Mouse (Mus musculus): ENCODE data around the gene Cacna2d3. TPM values are rescaled to one million over a fixed set of nuclear protein-coding genes. Genes with fewer than 3 reads are reported as not detected.

The Cacna2d3 gene
- polyA plus RNA-seq, 1 experiment = not detected

DNA sequence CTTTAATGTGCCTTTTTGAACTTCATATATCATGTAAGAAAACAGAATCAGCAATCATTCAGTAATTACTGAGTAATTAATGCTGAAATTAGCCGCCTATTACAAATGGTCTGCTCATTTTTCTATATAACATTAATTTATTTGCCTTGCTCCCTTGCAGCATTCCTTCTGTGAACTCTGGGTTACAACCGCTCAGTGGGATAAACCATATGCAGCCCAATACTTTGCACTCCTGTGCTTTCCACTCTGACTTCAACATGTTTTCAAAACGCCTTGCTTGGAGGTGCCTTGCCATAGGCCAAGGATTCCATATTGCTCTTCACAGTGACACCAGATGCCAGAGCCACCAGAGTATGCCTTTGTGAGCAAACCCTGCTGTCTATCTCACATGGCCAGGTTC, 546.9 kb downstream of the Cacna2d3 start:
- no peaks in the 10 kb centered on the region for H3K36me3 ChIP-seq (replicated peaks; ENCODE audit: low read length)
- peaks cover 32% of the 10 kb centered on the region for H3K9me3 ChIP-seq
- H3K4me3 ChIP-seq (replicated peaks) = no peak overlapping the region
- TF ChIP-seq FLI1 (IDR thresholded peaks at IDR 0.05; ENCODE audit: low read length) (no peak), GATA1 (IDR thresholded peaks at IDR 0.05; ENCODE audit: borderline replicate concordance, low read length) (no peak)
- H3K27me3 ChIP-seq (replicated peaks) = no peaks in the 10 kb centered on the region
- H3K4me1 ChIP-seq = no peaks in the 10 kb centered on the region

DNA sequence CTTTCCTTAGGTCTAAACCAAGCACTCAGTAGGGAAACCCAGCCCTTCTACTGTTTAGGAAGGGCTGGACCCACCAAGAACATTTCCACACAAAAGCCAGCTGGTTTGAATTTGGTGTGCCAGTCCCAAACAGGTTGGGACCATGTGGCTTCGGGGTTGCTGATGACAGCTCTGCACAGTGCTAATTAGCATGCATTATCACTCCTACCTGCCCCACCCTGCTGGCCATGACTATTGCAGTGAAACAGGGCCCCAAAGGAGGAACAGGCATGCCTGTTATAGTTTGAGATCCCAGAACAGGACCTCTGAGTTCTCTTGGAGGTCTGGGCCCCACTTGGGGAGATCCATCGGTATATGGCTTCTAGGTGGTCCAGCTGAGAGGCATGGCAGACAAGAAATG, 549.5 kb downstream of the Cacna2d3 start:
- Histone ChIP-seq H3K9me3 (peaks cover 17% of the 10 kb centered on the region), H3K4me1 (no peaks in the 10 kb centered on the region), H3K36me3 (replicated peaks; ENCODE audit: low read length) (no peaks in the 10 kb centered on the region), H3K27me3 (replicated peaks) (no peaks in the 10 kb centered on the region), H3K4me3 (replicated peaks) (no peak overlapping the region)
- TF ChIP-seq FLI1 (IDR thresholded peaks at IDR 0.05; ENCODE audit: low read length) = no peak
- no peak for TF ChIP-seq GATA1 (IDR thresholded peaks at IDR 0.05; ENCODE audit: borderline replicate concordance, low read length)

DNA sequence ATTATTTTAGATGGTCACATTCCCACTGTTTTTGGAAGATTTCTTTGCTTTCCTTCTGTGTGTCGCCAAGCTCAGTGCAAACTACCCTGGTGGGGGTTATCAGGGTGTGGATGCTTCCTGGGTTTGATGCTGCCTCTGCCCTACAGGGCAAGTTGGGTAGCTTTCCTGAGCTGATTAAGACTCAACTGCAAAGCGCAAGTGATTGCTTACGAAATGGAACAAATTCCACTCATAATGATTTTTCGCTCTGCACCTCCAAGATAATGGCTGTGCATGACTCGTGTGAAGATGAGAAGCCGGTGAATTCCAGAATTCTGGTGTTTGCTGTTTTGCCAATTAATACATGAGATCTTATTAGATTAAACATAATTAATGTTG, 557.0 kb downstream of the Cacna2d3 start:
- Histone ChIP-seq H3K9me3 (0 out of 2 replicates have a peak, but pooled peaks cover 7% of the 10 kb centered on the region), H3K36me3 (replicated peaks; ENCODE audit: low read length) (no peaks in the 10 kb centered on the region), H3K27me3 (replicated peaks) (no peaks in the 10 kb centered on the region), H3K4me3 (replicated peaks) (no peak overlapping the region), H3K4me1 (no peaks in the 10 kb centered on the region)
- TF ChIP-seq GATA1 (IDR thresholded peaks at IDR 0.05; ENCODE audit: borderline replicate concordance, low read length) = no peak
- TF ChIP-seq FLI1 (IDR thresholded peaks at IDR 0.05; ENCODE audit: low read length) = no peak

DNA sequence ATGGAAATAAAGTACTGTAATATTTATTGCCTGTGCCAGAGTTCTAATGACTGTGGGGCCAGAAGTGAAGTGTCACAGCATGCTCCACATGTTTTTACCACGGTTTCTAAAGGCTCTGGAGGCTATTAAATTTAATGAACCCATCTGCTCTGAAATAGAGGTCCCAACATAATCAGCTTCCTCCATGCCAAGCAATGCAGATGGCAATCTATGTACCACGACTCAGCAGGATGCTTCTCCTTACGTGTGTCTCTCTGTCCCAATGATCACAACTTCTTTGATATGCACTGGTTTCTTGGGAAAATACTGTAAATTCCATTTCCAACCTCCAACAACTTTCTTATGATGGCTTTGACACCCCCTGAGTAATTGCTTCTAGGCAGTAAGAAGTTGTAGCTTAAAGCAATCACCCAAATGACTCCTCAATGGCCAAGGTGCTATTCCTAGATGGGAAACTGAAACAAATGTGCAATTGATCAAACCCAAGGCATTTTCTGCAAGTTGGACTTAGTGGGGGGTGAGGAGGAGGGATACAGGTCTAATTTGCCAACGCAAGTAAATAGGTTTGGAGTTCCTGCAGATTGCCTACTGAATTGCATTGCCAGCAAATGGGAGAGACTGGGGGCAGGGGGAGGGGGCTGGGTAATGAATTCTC, 557.5 kb downstream of the Cacna2d3 start:
- no peak overlapping the region for H3K4me3 ChIP-seq (replicated peaks)
- no peak for TF ChIP-seq FLI1 (IDR thresholded peaks at IDR 0.05; ENCODE audit: low read length)
- no peak for TF ChIP-seq GATA1 (IDR thresholded peaks at IDR 0.05; ENCODE audit: borderline replicate concordance, low read length)
- H3K27me3 ChIP-seq (replicated peaks) = no peaks in the 10 kb centered on the region
- H3K4me1 ChIP-seq = no peaks in the 10 kb centered on the region
- peaks cover 12% of the 10 kb centered on the region; the same call in 1 of the 2 replicates for H3K9me3 ChIP-seq
- no peaks in the 10 kb centered on the region for H3K36me3 ChIP-seq (replicated peaks; ENCODE audit: low read length)

DNA sequence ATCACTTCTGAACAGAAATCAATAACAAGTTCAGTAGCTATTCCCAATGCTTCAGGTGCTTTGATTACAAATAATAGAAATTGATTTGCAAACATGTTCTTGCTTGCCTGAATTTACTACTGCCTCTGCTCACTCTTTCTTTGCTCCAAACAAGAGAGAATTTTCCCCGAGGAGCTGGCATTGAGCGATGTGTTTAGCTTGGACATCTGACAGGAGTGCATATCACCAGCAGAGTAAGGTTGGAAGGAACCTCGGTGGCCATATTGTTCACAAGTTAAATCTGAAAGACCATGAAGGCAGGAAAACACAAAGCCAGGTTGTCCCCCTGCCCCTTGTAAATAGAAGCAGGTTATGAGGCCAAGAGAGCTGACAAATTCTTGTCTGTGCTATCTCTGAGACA, 561.9 kb downstream of the Cacna2d3 start:
- Histone ChIP-seq H3K4me1 (no peaks in the 10 kb centered on the region), H3K9me3 (peaks cover 24% of the 10 kb centered on the region), H3K4me3 (replicated peaks) (no peak overlapping the region), H3K36me3 (replicated peaks; ENCODE audit: low read length) (no peaks in the 10 kb centered on the region), H3K27me3 (replicated peaks) (no peaks in the 10 kb centered on the region)
- no peak for TF ChIP-seq FLI1 (IDR thresholded peaks at IDR 0.05; ENCODE audit: low read length)
- no peak for TF ChIP-seq GATA1 (IDR thresholded peaks at IDR 0.05; ENCODE audit: borderline replicate concordance, low read length)

DNA sequence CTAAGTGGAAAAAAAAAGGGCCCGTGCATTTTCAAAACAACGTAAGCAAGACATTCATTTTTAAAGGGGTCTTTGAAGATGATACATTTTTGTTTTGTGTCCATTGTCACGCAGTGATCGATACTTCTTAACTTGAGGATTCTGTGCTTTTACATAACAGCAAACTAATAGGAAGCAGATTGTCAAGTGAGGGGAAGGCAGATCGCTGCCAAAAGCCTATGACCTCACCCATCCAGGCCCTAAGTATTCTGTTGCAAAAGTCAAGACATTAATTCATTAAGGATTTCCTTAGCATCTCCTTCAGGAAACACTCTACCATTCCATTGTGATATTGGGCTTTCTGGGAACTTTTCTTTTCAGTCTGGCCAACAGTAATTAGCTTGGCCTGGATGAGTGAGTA, 564.6 kb downstream of the Cacna2d3 start:
- Histone ChIP-seq H3K4me1 (no peaks in the 10 kb centered on the region), H3K4me3 (replicated peaks) (no peak overlapping the region), H3K36me3 (replicated peaks; ENCODE audit: low read length) (no peaks in the 10 kb centered on the region), H3K27me3 (replicated peaks) (no peaks in the 10 kb centered on the region), H3K9me3 (peaks cover 25% of the 10 kb centered on the region)
- no peak for TF ChIP-seq FLI1 (IDR thresholded peaks at IDR 0.05; ENCODE audit: low read length)
- TF ChIP-seq GATA1 (IDR thresholded peaks at IDR 0.05; ENCODE audit: borderline replicate concordance, low read length) = no peak

DNA sequence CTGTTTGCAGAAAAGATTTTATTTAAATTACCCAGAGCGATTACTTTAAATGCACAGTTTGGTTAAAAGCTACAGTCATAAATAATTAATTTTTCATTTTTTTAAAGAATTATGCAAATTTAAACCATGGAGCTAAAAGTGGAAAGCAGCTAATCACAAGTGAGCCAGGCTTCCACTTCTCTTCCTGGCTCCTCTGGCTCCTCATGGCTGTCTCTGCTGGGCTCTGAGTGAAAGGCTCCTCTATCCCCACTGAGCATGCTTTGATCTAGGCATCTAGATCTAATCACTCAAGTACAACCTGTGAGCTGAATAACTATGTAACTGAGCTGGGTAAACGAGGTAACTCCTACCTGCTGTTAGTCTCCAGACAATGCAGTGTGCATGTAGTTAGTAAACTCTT, 577.5 kb downstream of the Cacna2d3 start:
- Histone ChIP-seq H3K4me3 (replicated peaks) (no peak overlapping the region), H3K27me3 (replicated peaks) (no peaks in the 10 kb centered on the region), H3K4me1 (no peaks in the 10 kb centered on the region), H3K36me3 (replicated peaks; ENCODE audit: low read length) (no peaks in the 10 kb centered on the region), H3K9me3 (peaks cover 21% of the 10 kb centered on the region)
- TF ChIP-seq FLI1 (IDR thresholded peaks at IDR 0.05; ENCODE audit: low read length) = no peak
- no peak for TF ChIP-seq GATA1 (IDR thresholded peaks at IDR 0.05; ENCODE audit: borderline replicate concordance, low read length)

DNA sequence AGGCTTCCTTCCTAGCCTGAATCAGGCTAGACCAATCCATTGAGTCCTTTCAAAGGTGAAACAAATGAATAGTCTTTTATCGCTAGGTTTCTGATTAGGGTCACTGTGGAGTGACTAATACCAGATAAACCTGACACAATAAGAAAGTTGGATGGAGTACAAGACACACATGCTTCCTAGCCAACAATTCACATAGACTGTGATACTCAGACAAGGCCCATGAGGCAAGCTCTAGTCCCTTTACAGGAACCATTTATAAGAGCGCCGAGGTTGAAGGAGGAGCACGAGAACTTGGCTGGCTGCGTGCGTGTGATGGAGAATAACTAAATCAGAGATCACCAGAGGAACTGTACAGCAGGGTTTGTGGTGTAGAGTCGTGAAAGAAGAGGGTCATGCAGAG, 584.0 kb downstream of the Cacna2d3 start:
- no peaks in the 10 kb centered on the region for H3K27me3 ChIP-seq (replicated peaks)
- no peak for TF ChIP-seq FLI1 (IDR thresholded peaks at IDR 0.05; ENCODE audit: low read length)
- TF ChIP-seq GATA1 (IDR thresholded peaks at IDR 0.05; ENCODE audit: borderline replicate concordance, low read length) = no peak
- no peaks in the 10 kb centered on the region for H3K4me1 ChIP-seq
- peaks cover 16% of the 10 kb centered on the region; the same call in 1 of the 2 replicates for H3K9me3 ChIP-seq
- H3K36me3 ChIP-seq (replicated peaks; ENCODE audit: low read length) = no peaks in the 10 kb centered on the region
- no peak overlapping the region for H3K4me3 ChIP-seq (replicated peaks)

DNA sequence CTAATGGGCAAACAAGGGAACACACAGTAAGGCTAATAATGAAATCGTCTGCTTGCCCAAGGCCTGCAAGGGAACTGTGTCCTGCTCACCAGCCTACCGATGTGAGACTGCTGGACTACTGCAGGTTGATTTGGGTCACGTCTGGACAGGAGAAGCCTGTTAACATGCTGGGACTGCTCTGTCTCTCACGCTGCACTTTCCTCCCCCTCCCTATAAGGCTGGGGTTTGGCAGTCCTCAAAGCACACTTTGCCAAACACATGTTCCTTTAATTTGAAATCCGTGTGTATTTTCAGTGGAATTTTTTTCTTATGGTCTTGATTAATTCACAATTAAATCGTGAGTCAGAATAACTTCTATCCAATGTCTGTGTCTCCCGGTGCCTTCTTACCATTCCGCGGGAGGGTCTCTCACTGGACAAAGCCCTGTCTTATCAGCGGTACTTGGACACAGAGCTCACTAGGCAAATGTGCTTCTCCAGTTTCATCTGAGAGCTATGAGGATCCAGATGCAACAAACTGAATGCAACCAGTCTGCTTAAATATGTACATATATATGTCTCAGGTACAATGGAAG, 584.6 kb downstream of the Cacna2d3 start:
- Histone ChIP-seq H3K4me3 (replicated peaks) (no peak overlapping the region), H3K27me3 (replicated peaks) (no peaks in the 10 kb centered on the region), H3K4me1 (no peaks in the 10 kb centered on the region), H3K36me3 (replicated peaks; ENCODE audit: low read length) (no peaks in the 10 kb centered on the region), H3K9me3 (peaks cover 20% of the 10 kb centered on the region; the same call in 1 of the 2 replicates)
- TF ChIP-seq GATA1 (IDR thresholded peaks at IDR 0.05; ENCODE audit: borderline replicate concordance, low read length) (no peak), FLI1 (IDR thresholded peaks at IDR 0.05; ENCODE audit: low read length) (no peak)

DNA sequence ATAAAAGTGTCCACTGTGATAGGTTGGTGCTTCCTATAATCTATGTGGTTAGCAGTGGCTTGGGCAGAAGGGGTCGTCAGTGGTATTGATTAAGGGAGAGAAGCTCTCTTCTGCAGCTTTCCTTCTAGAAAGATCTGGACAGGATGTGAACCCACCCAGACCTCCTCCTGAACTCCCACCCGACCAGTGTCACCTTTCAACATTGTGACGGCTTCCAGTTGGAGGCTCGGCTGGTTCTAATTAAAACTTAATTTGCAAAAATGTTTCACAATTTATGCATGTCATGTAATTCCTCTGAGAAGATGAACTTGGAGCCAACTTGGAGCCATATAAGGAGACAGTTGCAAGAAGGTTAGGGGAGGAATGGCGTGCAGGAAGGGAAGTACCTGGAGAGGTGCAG, 586.8 kb downstream of the Cacna2d3 start:
- H3K9me3 ChIP-seq = peaks cover 26% of the 10 kb centered on the region; the same call in 1 of the 2 replicates
- no peak overlapping the region for H3K4me3 ChIP-seq (replicated peaks)
- no peaks in the 10 kb centered on the region for H3K36me3 ChIP-seq (replicated peaks; ENCODE audit: low read length)
- no peaks in the 10 kb centered on the region for H3K27me3 ChIP-seq (replicated peaks)
- TF ChIP-seq GATA1 (IDR thresholded peaks at IDR 0.05; ENCODE audit: borderline replicate concordance, low read length) (no peak), FLI1 (IDR thresholded peaks at IDR 0.05; ENCODE audit: low read length) (no peak)
- no peaks in the 10 kb centered on the region for H3K4me1 ChIP-seq

Data from megakaryocyte, embryonic 14.5 days (primary cell).